Mouse (Mus musculus): ENCODE results near the gene Ihh. TPM values are rescaled to one million over a fixed set of nuclear protein-coding genes. Genes with fewer than 3 reads are reported as not detected.

Gene Ihh
- polyA plus RNA-seq, 1 experiment from 2014 or later, result 25.3 TPM

GRCm38 (mm10) chr1:74926721-74927120 lies 24.8 kb downstream of the Ihh start:
- Histone ChIP-seq H3K4me1 (ENCODE audit: control insufficient read depth, insufficient read depth, low read length) (peaks cover 3% of the 10 kb centered on the region; the same call in 1 of the 2 replicates), H3K36me3 (ENCODE audit: control insufficient read depth, insufficient read depth, low read length) (no peaks in the 10 kb centered on the region), H3K27ac (ENCODE audit: low read length) (no peak overlapping the region), H3K4me2 (ENCODE audit: low read depth, low read length) (no peak overlapping the region), H3K27me3 (replicated peaks; ENCODE audit: control insufficient read depth, insufficient read depth, low read length) (peaks cover 2% of the 10 kb centered on the region; the same call in 1 of the 2 replicates), H3K4me3 (ENCODE audit: low read length) (no peak overlapping the region), H3K9ac (ENCODE audit: low read depth, low read length) (no peak overlapping the region), H3K9me3 (ENCODE audit: control insufficient read depth, low read length) (no peaks in the 10 kb centered on the region)
- WGBS, result 33% methylated on average over 6 of the region's 6 CpGs
- ATAC-seq, result peak; percentile 66

GRCm38 (mm10) chr1:74924464-74924863 lies 27.0 kb downstream of the Ihh start:
- H3K4me2 ChIP-seq (ENCODE audit: low read depth, low read length), result no peak overlapping the region
- no peak for ATAC-seq
- 64% methylated on average over 4 of the region's 4 CpGs for WGBS
- no peaks in the 10 kb centered on the region for H3K27me3 ChIP-seq (replicated peaks; ENCODE audit: control insufficient read depth, insufficient read depth, low read length)
- H3K36me3 ChIP-seq (ENCODE audit: control insufficient read depth, insufficient read depth, low read length), result no peaks in the 10 kb centered on the region
- H3K9me3 ChIP-seq (ENCODE audit: control insufficient read depth, low read length), result no peaks in the 10 kb centered on the region
- no peak overlapping the region for H3K9ac ChIP-seq (ENCODE audit: low read depth, low read length)
- H3K4me3 ChIP-seq (ENCODE audit: low read length), result no peak overlapping the region
- H3K4me1 ChIP-seq (ENCODE audit: control insufficient read depth, insufficient read depth, low read length), result peaks cover 3% of the 10 kb centered on the region; the same call in 1 of the 2 replicates
- H3K27ac ChIP-seq (ENCODE audit: low read length), result no peak overlapping the region

GRCm38 (mm10) chr1:74915706-74916105 lies 35.8 kb downstream of the Ihh start:
- 30% methylated on average over 13 of the region's 13 CpGs for WGBS
- Histone ChIP-seq H3K4me3 (ENCODE audit: low read length) (no peak overlapping the region), H3K27ac (ENCODE audit: low read length) (no peak overlapping the region), H3K27me3 (replicated peaks; ENCODE audit: control insufficient read depth, insufficient read depth, low read length) (no peaks in the 10 kb centered on the region), H3K9ac (ENCODE audit: low read depth, low read length) (no peak overlapping the region), H3K4me1 (ENCODE audit: control insufficient read depth, insufficient read depth, low read length) (no peaks in the 10 kb centered on the region), H3K4me2 (ENCODE audit: low read depth, low read length) (no peak overlapping the region), H3K36me3 (ENCODE audit: control insufficient read depth, insufficient read depth, low read length) (no peaks in the 10 kb centered on the region), H3K9me3 (ENCODE audit: control insufficient read depth, low read length) (no peaks in the 10 kb centered on the region)
- no peak for ATAC-seq

GRCm38 (mm10) chr1:74902191-74902590 lies 49.3 kb downstream of the Ihh start:
- Histone ChIP-seq H3K9me3 (ENCODE audit: control insufficient read depth, low read length) (no peaks in the 10 kb centered on the region), H3K4me1 (ENCODE audit: control insufficient read depth, insufficient read depth, low read length) (peaks cover 5% of the 10 kb centered on the region), H3K4me2 (ENCODE audit: low read depth, low read length) (no peak overlapping the region), H3K27me3 (replicated peaks; ENCODE audit: control insufficient read depth, insufficient read depth, low read length) (peaks cover 10% of the 10 kb centered on the region), H3K9ac (ENCODE audit: low read depth, low read length) (no peak overlapping the region), H3K36me3 (ENCODE audit: control insufficient read depth, insufficient read depth, low read length) (no peaks in the 10 kb centered on the region), H3K27ac (ENCODE audit: low read length) (no peak overlapping the region), H3K4me3 (ENCODE audit: low read length) (no peak overlapping the region)
- ATAC-seq, result no peak
- WGBS, result 18% methylated on average over 6 of the region's 6 CpGs

- Histone ChIP-seq H3K27ac (ENCODE audit: low read length) (peak overlapping the region; percentile 23; the same call in 1 of the 2 replicates), H3K9me3 (ENCODE audit: control insufficient read depth, low read length) (no peaks in the 10 kb centered on the region), H3K36me3 (ENCODE audit: control insufficient read depth, insufficient read depth, low read length) (no peaks in the 10 kb centered on the region), H3K9ac (ENCODE audit: low read depth, low read length) (no peak overlapping the region), H3K27me3 (replicated peaks; ENCODE audit: control insufficient read depth, insufficient read depth, low read length) (peaks cover 12% of the 10 kb centered on the region), H3K4me2 (ENCODE audit: low read depth, low read length) (no peak overlapping the region), H3K4me3 (ENCODE audit: low read length) (no peak overlapping the region), H3K4me1 (ENCODE audit: control insufficient read depth, insufficient read depth, low read length) (peaks cover 5% of the 10 kb centered on the region)
- ATAC-seq, result no peak
- 10% methylated on average over 3 of the region's 3 CpGs for WGBS
These were observed 49.8 kb downstream of the Ihh start for GRCm38 (mm10) chr1:74901686-74902085.

DNA sequence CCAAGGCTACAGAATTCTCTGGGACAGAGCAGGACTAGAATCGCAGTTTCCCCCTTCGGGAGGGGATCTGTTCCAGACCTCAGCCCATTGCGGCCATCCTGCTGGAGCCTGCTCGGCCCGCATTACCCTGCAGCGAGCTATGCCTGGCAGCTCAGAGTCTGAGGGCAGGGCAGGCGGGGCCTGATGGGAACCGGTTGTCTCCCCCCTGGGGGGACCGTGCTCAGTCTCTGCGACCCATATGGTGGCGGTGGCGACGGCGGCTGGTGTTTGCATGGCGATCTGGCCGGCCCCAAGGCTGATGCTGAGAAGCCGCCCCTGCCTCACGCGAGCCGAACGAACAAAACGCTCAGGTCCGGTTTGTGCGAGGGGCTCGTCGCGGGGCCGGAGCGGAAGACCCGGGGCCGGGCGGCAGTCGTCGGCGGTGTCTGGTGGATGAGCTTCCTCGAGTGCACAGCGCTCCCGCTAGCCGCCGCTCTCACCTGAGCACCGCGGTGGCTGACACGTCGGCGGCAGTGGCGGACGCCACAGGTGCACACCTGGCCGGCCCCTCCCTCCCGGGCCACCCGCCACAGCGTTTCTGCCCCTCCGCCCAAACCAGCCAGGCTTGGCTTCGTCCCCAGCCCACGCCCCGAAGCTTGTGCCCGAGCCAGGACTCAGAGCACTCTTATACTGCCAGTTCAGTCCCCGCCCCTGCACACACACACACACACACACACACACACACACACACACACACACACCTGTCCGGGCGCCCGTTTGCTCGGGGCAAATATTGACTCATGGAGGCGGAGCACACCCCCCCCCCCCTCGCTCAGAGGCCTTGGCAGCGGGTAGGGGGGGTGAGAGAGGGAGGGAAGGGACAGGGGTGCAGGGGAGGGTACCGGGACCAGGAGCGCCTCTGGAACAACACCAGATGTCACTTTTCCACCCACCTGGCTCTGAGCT lies 50.9 kb downstream of the Ihh start:
- Histone ChIP-seq H3K27me3 (replicated peaks; ENCODE audit: control insufficient read depth, insufficient read depth, low read length) (peaks cover 15% of the 10 kb centered on the region), H3K4me1 (ENCODE audit: control insufficient read depth, insufficient read depth, low read length) (peaks cover 5% of the 10 kb centered on the region), H3K9me3 (ENCODE audit: control insufficient read depth, low read length) (no peaks in the 10 kb centered on the region), H3K4me3 (ENCODE audit: low read length) (peak overlapping the region; percentile 44), H3K9ac (ENCODE audit: low read depth, low read length) (peak overlapping the region; percentile 66), H3K27ac (ENCODE audit: low read length) (peak overlapping the region; percentile 40), H3K4me2 (ENCODE audit: low read depth, low read length) (peak overlapping the region; percentile 76), H3K36me3 (ENCODE audit: control insufficient read depth, insufficient read depth, low read length) (no peaks in the 10 kb centered on the region)
- peak; percentile 80 for ATAC-seq
- whole genome bisulfite sequencing, result 1% methylated on average over 65 of the region's 66 CpGs

DNA sequence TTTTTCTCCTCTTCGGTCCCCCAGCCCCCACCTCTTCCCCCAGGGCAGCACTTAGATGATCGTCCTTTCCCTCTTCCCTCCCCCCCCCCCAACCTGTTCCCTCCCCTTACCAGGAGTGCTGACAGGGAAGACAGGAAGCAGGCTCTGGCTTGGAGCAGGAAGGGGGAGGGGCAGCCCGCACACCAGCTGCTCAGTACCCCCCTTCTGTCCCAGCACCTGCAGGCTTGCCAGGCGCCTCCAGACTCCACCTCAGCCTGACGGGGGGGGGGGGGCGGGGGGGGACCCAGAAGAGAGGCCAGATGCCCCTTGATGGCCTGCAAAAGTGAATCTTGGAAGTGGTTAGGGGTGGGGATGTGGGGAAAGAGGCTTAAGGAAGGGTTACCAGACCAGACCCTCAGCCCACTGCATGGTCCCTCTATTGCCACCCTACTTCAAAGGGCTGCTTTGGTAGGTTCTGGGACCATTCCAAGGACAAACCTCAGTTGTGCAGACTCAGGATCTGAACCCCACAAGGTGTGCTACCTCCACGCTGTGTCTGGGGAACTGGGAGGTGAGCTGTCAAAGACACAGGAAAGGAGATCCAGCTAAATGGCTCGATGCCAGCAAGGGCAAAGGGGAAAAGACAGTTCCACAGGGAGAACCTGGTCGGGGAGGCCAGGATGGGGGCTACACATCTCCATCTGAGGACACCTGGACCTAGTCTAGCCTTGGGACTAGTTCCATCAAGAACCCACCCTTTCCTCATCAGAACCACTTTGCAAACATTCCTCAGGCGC lies 52.6 kb downstream of the Ihh start:
- H3K9me3 ChIP-seq (ENCODE audit: control insufficient read depth, low read length), result no peaks in the 10 kb centered on the region
- H3K4me3 ChIP-seq (ENCODE audit: low read length), result no peak overlapping the region
- WGBS, result 12% methylated on average over 8 of the region's 10 CpGs
- 0 out of 2 replicates have a peak overlapping the region, but pooled peaks have one; percentile 6 for H3K4me2 ChIP-seq (ENCODE audit: low read depth, low read length)
- no peak overlapping the region for H3K27ac ChIP-seq (ENCODE audit: low read length)
- peak; percentile 24; the same call in 1 of the 2 replicates for ATAC-seq
- H3K4me1 ChIP-seq (ENCODE audit: control insufficient read depth, insufficient read depth, low read length), result peaks cover 5% of the 10 kb centered on the region
- no peak overlapping the region for H3K9ac ChIP-seq (ENCODE audit: low read depth, low read length)
- peaks cover 22% of the 10 kb centered on the region for H3K27me3 ChIP-seq (replicated peaks; ENCODE audit: control insufficient read depth, insufficient read depth, low read length)
- no peaks in the 10 kb centered on the region for H3K36me3 ChIP-seq (ENCODE audit: control insufficient read depth, insufficient read depth, low read length)

DNA sequence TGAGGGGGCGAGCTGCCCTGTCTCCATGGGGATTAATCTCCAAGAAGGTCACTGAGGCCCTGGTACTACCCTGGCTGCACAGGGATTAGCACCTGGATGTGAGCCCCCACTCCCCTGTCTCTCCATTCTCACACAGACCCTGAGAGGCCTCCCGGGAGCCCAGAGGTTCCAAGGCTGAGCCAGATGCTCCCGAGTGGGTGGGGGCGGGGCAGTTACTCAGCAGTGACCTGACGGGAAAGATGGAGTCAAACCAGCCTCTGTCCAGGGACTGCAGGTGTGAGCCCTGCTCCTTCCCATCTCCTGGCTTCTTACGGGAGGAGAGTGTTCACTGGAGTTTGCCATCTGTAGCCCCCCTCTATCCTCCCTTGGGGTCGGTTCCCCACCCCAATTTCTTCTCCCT lies 53.5 kb downstream of the Ihh start:
- WGBS, result 6% methylated on average over 7 of the region's 7 CpGs
- ATAC-seq, result no peak
- Histone ChIP-seq H3K4me2 (ENCODE audit: low read depth, low read length) (no peak overlapping the region), H3K27me3 (replicated peaks; ENCODE audit: control insufficient read depth, insufficient read depth, low read length) (peaks cover 28% of the 10 kb centered on the region), H3K4me1 (ENCODE audit: control insufficient read depth, insufficient read depth, low read length) (peaks cover 9% of the 10 kb centered on the region), H3K4me3 (ENCODE audit: low read length) (no peak overlapping the region), H3K9ac (ENCODE audit: low read depth, low read length) (no peak overlapping the region), H3K27ac (ENCODE audit: low read length) (no peak overlapping the region), H3K36me3 (ENCODE audit: control insufficient read depth, insufficient read depth, low read length) (no peaks in the 10 kb centered on the region), H3K9me3 (ENCODE audit: control insufficient read depth, low read length) (no peaks in the 10 kb centered on the region)

Measured in intestine, embryonic 16.5 days (tissue).